Mouse (Mus musculus): ENCODE data around the gene Park7. TPM values are rescaled to one million over a fixed set of nuclear protein-coding genes. Genes with fewer than 3 reads are reported as not detected.
A peak's percentile ranks its signal among the peaks of the same experiment; 100 is the strongest.

The Park7 gene
- total and polyA plus RNA-seq, 2 experiments from 2014 or later: 180 to 427 TPM

DNA sequence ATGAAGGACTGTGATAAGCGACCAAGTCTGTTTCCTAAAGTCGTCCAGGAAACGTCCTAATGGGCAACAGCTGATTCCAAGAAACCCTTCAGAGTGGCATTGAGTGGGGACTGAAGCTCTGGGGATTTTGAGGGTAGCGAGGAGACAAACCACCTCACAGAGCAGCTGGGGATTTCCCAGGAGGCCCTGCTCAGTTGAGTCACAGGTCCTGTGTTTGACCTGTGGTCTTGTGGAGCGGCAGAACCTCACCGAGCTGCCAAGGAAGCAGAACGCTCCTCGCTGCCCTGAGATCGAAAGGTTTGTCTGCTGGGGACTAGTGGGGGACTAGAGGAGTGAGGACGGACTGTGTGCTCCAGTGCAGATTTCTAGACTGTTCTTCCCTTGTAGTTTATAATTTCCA lies 13.6 kb upstream of the Park7 start:
- no peaks in the 10 kb centered on the region for H3K27me3 ChIP-seq (ENCODE audit: insufficient read depth, low read length)
- no peak overlapping the region for H3K4me3 ChIP-seq (ENCODE audit: low read depth, low read length)
- H3K9me3 ChIP-seq (ENCODE audit: low read length): no peaks in the 10 kb centered on the region
- no peak overlapping the region for H3K27ac ChIP-seq (ENCODE audit: low read depth, low read length)
- 77% methylated on average over 10 of the region's 10 CpGs for WGBS
- DNase-seq (ENCODE audit: low spot score) (no peak), ATAC-seq (ENCODE audit: low FRiP score) (no peak)
- no peak overlapping the region for H3K4me2 ChIP-seq (ENCODE audit: low read depth, low read length, poor library complexity, severe bottlenecking)
- H3K9ac ChIP-seq (replicated peaks; ENCODE audit: low read length, poor library complexity, severe bottlenecking): no peak overlapping the region
- no peaks in the 10 kb centered on the region for H3K36me3 ChIP-seq (ENCODE audit: insufficient read depth, low read length)
- TF ChIP-seq CTCF (IDR thresholded peaks at IDR 0.05): no peak
- H3K4me1 ChIP-seq (ENCODE audit: insufficient read depth, low read length): no peaks in the 10 kb centered on the region

DNA sequence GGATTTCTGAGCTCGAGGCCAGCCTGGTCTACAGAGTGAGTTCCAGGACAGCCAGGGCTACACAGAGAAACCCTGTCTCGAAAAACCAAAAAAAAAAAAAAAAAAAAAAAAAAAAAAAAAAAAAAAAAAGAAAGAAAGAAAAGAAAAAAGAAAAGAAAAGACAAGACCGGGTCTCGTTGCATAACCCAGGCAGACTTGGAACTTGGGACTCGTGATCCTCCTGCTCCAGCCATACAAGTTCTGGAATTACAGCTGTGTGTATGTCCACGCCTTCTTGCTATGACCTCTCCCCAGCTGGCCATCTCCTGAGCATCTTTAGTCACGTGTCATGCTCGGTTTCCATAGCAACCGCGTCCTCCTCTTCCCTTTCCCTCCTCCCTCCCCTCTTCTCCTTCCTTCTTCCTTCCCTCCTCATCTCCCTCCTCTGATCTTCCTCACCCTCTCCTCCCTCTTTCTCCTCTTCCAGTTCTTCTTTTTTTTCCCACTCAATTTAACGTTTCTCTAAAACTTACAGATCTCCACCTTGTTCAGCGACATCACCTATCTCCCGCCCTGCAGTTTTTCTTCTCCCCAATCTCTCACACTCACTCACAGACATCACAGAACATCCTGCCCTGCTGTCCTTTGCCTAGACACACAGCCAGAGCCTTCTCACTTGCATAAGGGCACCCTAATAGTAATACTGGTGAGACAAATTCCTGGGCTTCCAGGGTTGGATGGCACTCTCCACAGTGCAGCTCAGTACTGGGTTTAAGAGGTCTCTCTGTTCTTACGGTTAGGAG lies 12.9 kb upstream of the Park7 start:
- no peak for TF ChIP-seq CTCF (IDR thresholded peaks at IDR 0.05)
- Histone ChIP-seq H3K4me1 (ENCODE audit: insufficient read depth, low read length) (no peaks in the 10 kb centered on the region), H3K4me2 (ENCODE audit: low read depth, low read length, poor library complexity, severe bottlenecking) (peak overlapping the region; percentile 1; the same call in 1 of the 2 replicates), H3K9ac (replicated peaks; ENCODE audit: low read length, poor library complexity, severe bottlenecking) (no peak overlapping the region), H3K4me3 (ENCODE audit: low read depth, low read length) (no peak overlapping the region), H3K36me3 (ENCODE audit: insufficient read depth, low read length) (no peaks in the 10 kb centered on the region), H3K27ac (ENCODE audit: low read depth, low read length) (no peak overlapping the region), H3K9me3 (ENCODE audit: low read length) (no peaks in the 10 kb centered on the region), H3K27me3 (ENCODE audit: insufficient read depth, low read length) (no peaks in the 10 kb centered on the region)
- 46% methylated on average over 13 of the region's 14 CpGs for WGBS
- ATAC-seq (ENCODE audit: low FRiP score) (no peak), DNase-seq (ENCODE audit: low spot score) (peak; percentile 41)

DNA sequence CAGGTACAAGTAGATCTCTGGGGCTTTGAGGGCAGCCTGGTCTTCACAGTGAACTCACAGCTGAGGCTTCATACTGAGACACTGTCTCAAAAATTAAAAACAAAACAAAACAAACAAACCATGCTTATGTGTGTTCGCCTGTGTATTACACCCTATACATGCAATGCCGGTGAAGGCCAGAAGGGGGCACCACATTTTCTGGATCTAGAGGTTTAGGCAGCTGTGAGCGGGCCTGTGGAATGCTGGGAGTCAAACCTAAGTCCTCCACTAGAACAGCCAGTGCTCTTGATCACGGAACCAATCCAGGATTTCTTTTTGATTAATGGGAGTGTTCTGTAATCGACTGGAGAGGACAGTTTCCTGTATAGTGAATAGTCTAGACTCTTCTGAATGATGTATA lies 11.7 kb upstream of the Park7 start:
- H3K4me2 ChIP-seq (ENCODE audit: low read depth, low read length, poor library complexity, severe bottlenecking): no peak overlapping the region
- ATAC-seq (ENCODE audit: low FRiP score): no peak
- no peak overlapping the region for H3K27ac ChIP-seq (ENCODE audit: low read depth, low read length)
- DNase-seq (ENCODE audit: low spot score): no peak
- H3K36me3 ChIP-seq (ENCODE audit: insufficient read depth, low read length): no peaks in the 10 kb centered on the region
- peak; percentile 50 for TF ChIP-seq CTCF (IDR thresholded peaks at IDR 0.05)
- H3K9ac ChIP-seq (replicated peaks; ENCODE audit: low read length, poor library complexity, severe bottlenecking): no peak overlapping the region
- no peaks in the 10 kb centered on the region for H3K4me1 ChIP-seq (ENCODE audit: insufficient read depth, low read length)
- no peaks in the 10 kb centered on the region for H3K9me3 ChIP-seq (ENCODE audit: low read length)
- no peaks in the 10 kb centered on the region for H3K27me3 ChIP-seq (ENCODE audit: insufficient read depth, low read length)
- 57% methylated on average over 5 of the region's 5 CpGs for WGBS
- no peak overlapping the region for H3K4me3 ChIP-seq (ENCODE audit: low read depth, low read length)

DNA sequence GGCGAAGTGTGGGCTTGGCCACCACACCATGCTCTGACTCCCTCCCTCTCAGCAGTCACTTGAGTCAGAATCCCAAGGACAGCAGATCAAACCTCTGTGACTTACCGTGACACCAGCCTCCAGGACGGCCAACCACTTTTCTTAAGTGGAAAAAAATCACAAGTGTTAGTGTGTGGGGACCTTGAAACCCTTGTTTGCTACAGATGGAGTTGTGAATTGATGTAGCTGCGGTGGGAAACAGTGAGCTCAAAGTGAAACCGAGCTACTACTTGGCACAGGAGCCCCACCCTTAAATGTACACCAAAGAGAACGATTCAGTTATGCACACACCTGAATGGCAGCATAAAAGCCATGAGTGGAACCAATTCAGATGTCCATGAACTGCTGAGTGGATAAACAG lies 10.7 kb upstream of the Park7 start:
- TF ChIP-seq CTCF (IDR thresholded peaks at IDR 0.05): no peak
- no peaks in the 10 kb centered on the region for H3K4me1 ChIP-seq (ENCODE audit: insufficient read depth, low read length)
- no peak overlapping the region for H3K4me2 ChIP-seq (ENCODE audit: low read depth, low read length, poor library complexity, severe bottlenecking)
- no peak overlapping the region for H3K9ac ChIP-seq (replicated peaks; ENCODE audit: low read length, poor library complexity, severe bottlenecking)
- ATAC-seq (ENCODE audit: low FRiP score) (no peak), DNase-seq (ENCODE audit: low spot score) (no peak)
- no peak overlapping the region for H3K27ac ChIP-seq (ENCODE audit: low read depth, low read length)
- H3K36me3 ChIP-seq (ENCODE audit: insufficient read depth, low read length): no peaks in the 10 kb centered on the region
- H3K27me3 ChIP-seq (ENCODE audit: insufficient read depth, low read length): no peaks in the 10 kb centered on the region
- no peaks in the 10 kb centered on the region for H3K9me3 ChIP-seq (ENCODE audit: low read length)
- no peak overlapping the region for H3K4me3 ChIP-seq (ENCODE audit: low read depth, low read length)
- 90% methylated on average over 6 of the region's 6 CpGs for WGBS

DNA sequence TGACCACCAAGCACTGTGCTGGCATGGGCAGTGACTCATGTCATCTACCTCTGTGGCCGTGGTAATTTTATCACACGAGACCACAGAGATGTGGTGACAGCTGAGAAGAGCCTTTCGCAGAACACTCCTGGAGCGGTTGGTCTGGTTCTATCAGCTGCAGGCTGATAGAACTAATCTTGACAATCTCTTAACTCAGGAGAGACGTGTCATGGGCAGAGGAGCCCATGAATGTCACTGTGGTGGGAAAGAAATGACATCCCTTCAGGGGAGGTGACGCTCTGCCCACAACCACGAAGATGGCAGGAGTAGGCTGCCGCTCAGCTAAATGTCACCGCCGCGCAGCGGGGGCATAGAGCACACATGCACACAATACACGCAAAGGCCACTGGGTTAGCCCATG lies 10.1 kb upstream of the Park7 start:
- Histone ChIP-seq H3K36me3 (ENCODE audit: insufficient read depth, low read length) (no peaks in the 10 kb centered on the region), H3K4me2 (ENCODE audit: low read depth, low read length, poor library complexity, severe bottlenecking) (no peak overlapping the region), H3K4me1 (ENCODE audit: insufficient read depth, low read length) (no peaks in the 10 kb centered on the region), H3K27ac (ENCODE audit: low read depth, low read length) (no peak overlapping the region), H3K27me3 (ENCODE audit: insufficient read depth, low read length) (no peaks in the 10 kb centered on the region), H3K4me3 (ENCODE audit: low read depth, low read length) (no peak overlapping the region), H3K9me3 (ENCODE audit: low read length) (no peaks in the 10 kb centered on the region), H3K9ac (replicated peaks; ENCODE audit: low read length, poor library complexity, severe bottlenecking) (no peak overlapping the region)
- DNase-seq (ENCODE audit: low spot score): no peak
- no peak for ATAC-seq (ENCODE audit: low FRiP score)
- TF ChIP-seq CTCF (IDR thresholded peaks at IDR 0.05): no peak
- 87% methylated on average over 13 of the region's 13 CpGs for WGBS

DNA sequence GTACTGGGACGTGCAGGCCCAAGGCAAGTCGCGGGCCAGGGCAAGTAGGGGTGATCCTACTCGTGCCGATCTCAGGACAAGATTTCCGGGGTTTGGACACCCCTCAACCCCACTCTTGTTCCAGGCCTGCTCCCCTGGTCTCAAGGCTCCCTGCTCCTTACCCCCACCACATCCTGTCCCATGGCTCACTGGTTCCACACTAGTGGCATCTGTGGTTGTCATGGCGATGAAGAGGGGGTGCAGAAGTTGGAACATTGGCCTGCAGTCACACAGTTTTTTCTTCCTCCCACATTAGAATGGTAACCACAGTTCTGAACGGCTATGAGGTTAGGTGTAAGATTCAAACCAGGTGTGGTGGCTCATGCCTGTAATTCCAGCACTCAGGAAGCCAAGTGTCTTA lies 7.0 kb upstream of the Park7 start:
- Histone ChIP-seq H3K27ac (ENCODE audit: low read depth, low read length) (no peak overlapping the region), H3K36me3 (ENCODE audit: insufficient read depth, low read length) (no peaks in the 10 kb centered on the region), H3K4me3 (ENCODE audit: low read depth, low read length) (no peak overlapping the region), H3K4me2 (ENCODE audit: low read depth, low read length, poor library complexity, severe bottlenecking) (no peak overlapping the region), H3K27me3 (ENCODE audit: insufficient read depth, low read length) (no peaks in the 10 kb centered on the region), H3K9me3 (ENCODE audit: low read length) (no peaks in the 10 kb centered on the region), H3K9ac (replicated peaks; ENCODE audit: low read length, poor library complexity, severe bottlenecking) (no peak overlapping the region), H3K4me1 (ENCODE audit: insufficient read depth, low read length) (no peaks in the 10 kb centered on the region)
- WGBS: 81% methylated on average over 8 of the region's 8 CpGs
- no peak for ATAC-seq (ENCODE audit: low FRiP score)
- no peak for DNase-seq (ENCODE audit: low spot score)
- TF ChIP-seq CTCF (IDR thresholded peaks at IDR 0.05): no peak

Data from midbrain, postnatal 0 days (tissue).